Mouse (Mus musculus): Measurements from ENCODE around the gene Pifo.
A peak's percentile ranks its signal among the peaks of the same experiment; 100 is the strongest.
"Not testable (repeated sequence)": the region's sequence is repeated elsewhere in the genome, so short reads cannot be mapped to it uniquely, and the experiment has no call there.

The Pifo gene

GRCm38 (mm10) chr3:106014546-106014945 is at the start of gene Pifo:
Gene Pifo (minus strand): TSS chr3:106014646.
- Histone ChIP-seq H3K36me3 (ENCODE audit: control insufficient read depth, insufficient read depth, low read length, poor library complexity, severe bottlenecking) (0 out of 2 replicates have a peak, but pooled peaks cover 2% of the 10 kb centered on the region), H3K27me3 (ENCODE audit: control insufficient read depth, insufficient read depth, low read length, poor library complexity, severe bottlenecking) (no peaks in the 10 kb centered on the region)
- no peak for DNase-seq (ENCODE audit: low read depth, low spot score)

- H3K36me3 ChIP-seq (ENCODE audit: control insufficient read depth, insufficient read depth, low read length, poor library complexity, severe bottlenecking), result no peaks in the 10 kb centered on the region
- no peak for DNase-seq (ENCODE audit: low read depth, low spot score)
- H3K27me3 ChIP-seq (ENCODE audit: control insufficient read depth, insufficient read depth, low read length, poor library complexity, severe bottlenecking), result no peaks in the 10 kb centered on the region
These were observed 43.5 kb upstream of the Pifo start for GRCm38 (mm10) chr3:106057966-106058365.

- no peak for DNase-seq (ENCODE audit: low read depth, low spot score)
- Histone ChIP-seq H3K27me3 (ENCODE audit: control insufficient read depth, insufficient read depth, low read length, poor library complexity, severe bottlenecking) (no peaks in the 10 kb centered on the region), H3K36me3 (ENCODE audit: control insufficient read depth, insufficient read depth, low read length, poor library complexity, severe bottlenecking) (no peaks in the 10 kb centered on the region)
These were observed 37.5 kb upstream of the Pifo start for GRCm38 (mm10) chr3:106051896-106052295.

DNA sequence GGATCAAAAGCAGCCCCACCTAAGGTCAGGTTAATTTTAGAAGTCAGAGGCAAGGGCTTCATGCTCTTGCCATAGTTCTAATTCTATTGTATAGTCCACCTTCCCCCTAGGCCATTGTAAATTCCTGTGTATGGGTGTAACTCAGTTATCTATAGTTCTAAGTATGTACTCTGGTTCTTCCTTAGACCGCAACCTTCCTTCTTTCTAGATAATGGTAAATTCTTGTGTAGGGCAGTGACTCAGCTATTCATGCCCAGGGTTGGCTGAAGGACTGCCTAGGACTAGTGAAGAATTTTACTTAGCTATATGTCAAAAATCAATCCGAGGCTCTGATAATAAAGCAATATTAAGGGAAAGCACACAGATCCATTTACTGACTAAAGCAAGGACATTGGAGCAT is 25.9 kb upstream of the Pifo start:
- no peak for DNase-seq (ENCODE audit: low read depth, low spot score)
- Histone ChIP-seq H3K27me3 (ENCODE audit: control insufficient read depth, insufficient read depth, low read length, poor library complexity, severe bottlenecking) (no peaks in the 10 kb centered on the region), H3K36me3 (ENCODE audit: control insufficient read depth, insufficient read depth, low read length, poor library complexity, severe bottlenecking) (no peaks in the 10 kb centered on the region)

DNA sequence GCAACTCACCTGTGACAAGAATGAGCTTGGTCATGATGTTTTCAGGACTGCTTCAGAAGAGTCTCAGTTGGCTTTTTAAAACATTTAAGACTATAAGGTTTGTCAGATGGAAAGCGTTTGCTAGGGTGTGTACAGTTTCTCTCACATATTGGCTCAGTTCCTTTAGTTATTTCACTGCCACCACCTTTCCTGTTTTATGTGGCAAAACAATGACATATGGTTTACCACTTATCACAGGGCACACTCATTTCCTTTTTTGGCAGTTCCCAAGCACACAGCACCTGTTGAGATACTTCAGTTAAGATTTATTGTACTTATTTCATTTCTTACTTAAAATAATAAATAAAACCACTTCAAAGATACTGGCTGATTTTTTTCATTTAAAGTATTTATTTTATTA is 18.3 kb upstream of the Pifo start, which contains the start of gene Chil5:
Gene Chil5 (minus strand): TSS at position 34 of the 400 bp plus-strand sequence.
- H3K27me3 ChIP-seq (ENCODE audit: control insufficient read depth, insufficient read depth, low read length, poor library complexity, severe bottlenecking), result no peaks in the 10 kb centered on the region
- no peak for DNase-seq (ENCODE audit: low read depth, low spot score)
- H3K36me3 ChIP-seq (ENCODE audit: control insufficient read depth, insufficient read depth, low read length, poor library complexity, severe bottlenecking), result no peaks in the 10 kb centered on the region

DNA sequence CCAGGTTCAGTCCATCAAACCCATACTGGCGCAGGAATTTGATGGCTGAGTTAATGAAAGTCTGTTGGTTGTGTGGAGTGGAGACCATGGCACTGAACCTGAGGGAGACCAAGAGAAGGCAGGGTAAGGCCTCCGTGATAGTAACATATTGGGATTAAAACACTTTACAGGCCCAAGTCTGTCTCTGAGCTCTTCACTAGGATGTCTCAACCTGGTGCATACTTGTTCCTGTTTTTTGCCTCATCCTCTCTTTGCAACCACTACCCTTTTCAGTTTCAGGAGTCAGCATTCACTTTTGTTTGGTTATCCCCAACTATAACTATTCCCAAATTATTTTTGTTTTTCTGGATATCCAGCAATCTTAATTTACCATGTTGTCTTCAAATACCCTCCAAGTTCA is 9.7 kb upstream of the Pifo start:
- Histone ChIP-seq H3K36me3 (ENCODE audit: control insufficient read depth, insufficient read depth, low read length, poor library complexity, severe bottlenecking) (no peaks in the 10 kb centered on the region), H3K27me3 (ENCODE audit: control insufficient read depth, insufficient read depth, low read length, poor library complexity, severe bottlenecking) (no peaks in the 10 kb centered on the region)
- DNase-seq (ENCODE audit: low read depth, low spot score), result no peak

DNA sequence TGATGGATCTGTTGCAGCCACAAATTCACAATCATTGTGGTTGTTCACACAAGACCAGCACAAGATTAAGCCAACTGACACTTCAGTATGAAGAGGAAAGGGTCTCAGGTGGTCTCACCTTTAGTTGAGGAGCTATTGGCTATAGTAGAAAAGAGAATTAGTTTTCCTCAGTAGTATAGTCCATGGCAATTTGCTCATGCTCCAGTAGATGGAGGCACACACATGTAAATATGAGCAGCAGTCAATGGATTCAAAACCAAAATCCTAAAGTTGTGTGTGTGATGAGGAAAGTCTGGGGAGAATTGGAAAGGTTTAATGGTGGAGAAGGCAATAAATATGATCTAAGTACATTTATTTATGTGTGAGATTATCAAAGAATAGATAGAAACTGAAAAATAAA is 7.4 kb upstream of the Pifo start:
- no peaks in the 10 kb centered on the region for H3K27me3 ChIP-seq (ENCODE audit: control insufficient read depth, insufficient read depth, low read length, poor library complexity, severe bottlenecking)
- 0 out of 2 replicates have a peak, but pooled peaks cover 2% of the 10 kb centered on the region for H3K36me3 ChIP-seq (ENCODE audit: control insufficient read depth, insufficient read depth, low read length, poor library complexity, severe bottlenecking)
- peak; percentile 21 for DNase-seq (ENCODE audit: low read depth, low spot score)

DNA sequence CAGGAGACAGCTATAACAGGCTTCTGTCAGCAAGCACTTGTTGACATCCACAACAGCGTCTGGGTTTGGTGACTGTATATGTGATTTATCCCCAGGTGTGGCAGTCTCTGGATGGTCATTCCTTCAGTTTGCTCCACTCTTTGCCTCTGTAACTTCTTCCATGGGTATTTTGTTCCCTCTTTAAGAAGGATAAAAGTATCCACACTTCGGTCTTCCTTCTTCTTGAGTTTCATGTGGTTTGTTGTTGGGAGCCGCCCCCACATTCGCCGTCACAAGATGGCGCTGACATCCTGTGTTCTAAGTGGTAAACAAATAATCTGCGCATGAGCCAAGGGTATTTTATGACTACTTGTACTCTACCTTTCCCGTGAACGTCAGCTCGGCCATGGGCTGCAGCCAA is 11.1 kb downstream of the Pifo start:
- DNase-seq (ENCODE audit: low read depth, low spot score), result peak; percentile 19
- H3K36me3 ChIP-seq (ENCODE audit: control insufficient read depth, insufficient read depth, low read length, poor library complexity, severe bottlenecking); H3K27me3 ChIP-seq (ENCODE audit: control insufficient read depth, insufficient read depth, low read length, poor library complexity, severe bottlenecking): not testable (repeated sequence)

- DNase-seq (ENCODE audit: low read depth, low spot score), result peak; percentile 88
- Histone ChIP-seq H3K36me3 (ENCODE audit: control insufficient read depth, insufficient read depth, low read length, poor library complexity, severe bottlenecking) (no peaks in the 10 kb centered on the region), H3K27me3 (ENCODE audit: control insufficient read depth, insufficient read depth, low read length, poor library complexity, severe bottlenecking) (no peaks in the 10 kb centered on the region)
These were observed 12.8 kb downstream of the Pifo start for GRCm38 (mm10) chr3:106001416-106002370.

DNA sequence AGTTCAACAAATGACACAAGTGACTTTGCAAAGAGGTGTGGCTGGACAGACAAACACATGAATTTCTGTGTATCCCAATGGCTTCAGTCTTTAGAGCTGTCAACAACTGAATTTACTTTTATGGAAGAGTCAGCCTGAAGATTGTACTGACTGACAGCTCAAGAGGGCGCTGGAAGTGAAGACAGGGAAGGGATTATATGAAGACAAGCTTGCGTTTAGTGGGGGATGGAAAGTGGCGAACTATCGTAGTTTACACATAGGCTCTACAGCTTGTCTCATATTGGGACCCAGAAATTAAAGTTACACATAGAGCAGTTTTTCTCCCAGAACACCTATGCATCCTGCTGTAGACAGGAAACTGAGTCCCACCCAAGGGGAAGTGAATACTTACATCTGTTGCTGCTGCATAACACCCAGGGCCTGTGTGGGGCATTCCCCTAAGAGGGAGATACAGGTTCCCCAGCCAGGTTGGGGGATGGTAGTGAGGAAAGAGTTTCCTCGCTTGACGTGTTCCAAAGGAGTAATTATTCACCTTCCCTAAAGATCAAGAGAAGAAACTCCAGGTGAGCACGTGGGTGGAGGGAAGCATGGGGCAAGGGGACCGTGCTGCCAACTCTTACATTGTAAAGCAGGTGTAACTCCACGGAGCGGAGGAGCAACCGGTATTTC is 13.6 kb downstream of the Pifo start:
- no peaks in the 10 kb centered on the region for H3K36me3 ChIP-seq (ENCODE audit: control insufficient read depth, insufficient read depth, low read length, poor library complexity, severe bottlenecking)
- DNase-seq (ENCODE audit: low read depth, low spot score), result peak; percentile 58
- H3K27me3 ChIP-seq (ENCODE audit: control insufficient read depth, insufficient read depth, low read length, poor library complexity, severe bottlenecking), result no peaks in the 10 kb centered on the region

- peak; percentile 53 for DNase-seq (ENCODE audit: low read depth, low spot score)
- no peaks in the 10 kb centered on the region for H3K36me3 ChIP-seq (ENCODE audit: control insufficient read depth, insufficient read depth, low read length, poor library complexity, severe bottlenecking)
- H3K27me3 ChIP-seq (ENCODE audit: control insufficient read depth, insufficient read depth, low read length, poor library complexity, severe bottlenecking), result no peaks in the 10 kb centered on the region
These were observed 19.7 kb downstream of the Pifo start for GRCm38 (mm10) chr3:105994730-105995129.

GRCm38 (mm10) chr3:105991653-105992283 is 22.7 kb downstream of the Pifo start:
- Histone ChIP-seq H3K36me3 (ENCODE audit: control insufficient read depth, insufficient read depth, low read length, poor library complexity, severe bottlenecking) (no peaks in the 10 kb centered on the region), H3K27me3 (ENCODE audit: control insufficient read depth, insufficient read depth, low read length, poor library complexity, severe bottlenecking) (no peaks in the 10 kb centered on the region)
- DNase-seq (ENCODE audit: low read depth, low spot score), result peak; percentile 79

DNA sequence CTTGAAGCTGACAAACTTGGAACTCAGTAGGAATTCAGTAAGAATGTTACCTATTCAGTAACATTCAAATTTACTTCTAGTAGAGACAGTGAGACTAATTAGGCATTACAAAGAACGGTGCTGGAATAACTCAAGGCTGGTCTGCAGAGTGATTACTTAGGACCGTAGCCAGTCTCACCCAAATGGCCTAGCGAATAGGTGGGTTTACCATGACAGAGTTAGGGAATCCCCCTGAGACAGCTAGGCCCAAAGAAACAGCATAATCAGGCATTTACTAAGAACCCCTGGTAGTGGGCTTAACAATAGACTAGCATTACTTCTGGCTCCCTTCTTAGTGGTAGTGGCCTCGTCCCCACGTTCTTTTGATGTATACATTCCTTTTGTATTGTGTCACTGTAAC is 24.8 kb downstream of the Pifo start:
- not testable (repeated sequence) for DNase-seq (ENCODE audit: low read depth, low spot score); H3K27me3 ChIP-seq (ENCODE audit: control insufficient read depth, insufficient read depth, low read length, poor library complexity, severe bottlenecking); H3K36me3 ChIP-seq (ENCODE audit: control insufficient read depth, insufficient read depth, low read length, poor library complexity, severe bottlenecking)

- DNase-seq (ENCODE audit: low read depth, low spot score), result no peak
- Histone ChIP-seq H3K36me3 (ENCODE audit: control insufficient read depth, insufficient read depth, low read length, poor library complexity, severe bottlenecking) (no peaks in the 10 kb centered on the region), H3K27me3 (ENCODE audit: control insufficient read depth, insufficient read depth, low read length, poor library complexity, severe bottlenecking) (no peaks in the 10 kb centered on the region)
These were observed 40.3 kb downstream of the Pifo start for GRCm38 (mm10) chr3:105974174-105974573.

DNA sequence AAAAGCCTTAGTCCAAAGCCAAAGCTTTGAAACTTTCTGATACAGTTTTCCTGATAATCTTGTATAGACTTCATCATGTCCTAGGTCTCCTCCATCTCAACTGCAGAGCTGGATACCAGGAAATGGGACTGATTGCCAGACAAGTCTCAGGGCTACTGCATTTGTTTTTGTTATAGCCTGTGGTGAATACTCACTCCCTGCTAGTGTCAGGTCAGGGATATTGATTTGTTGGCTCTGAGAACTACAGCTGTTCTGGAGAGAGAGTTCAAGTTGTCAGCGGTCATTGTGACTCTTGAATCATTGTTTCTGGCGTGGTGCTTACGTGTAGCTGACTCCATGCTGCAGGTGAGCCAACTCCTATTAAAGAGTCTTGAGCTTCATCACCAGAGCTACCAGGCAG is 41.0 kb downstream of the Pifo start, which contains the start of gene Ovgp1:
Gene Ovgp1 (plus strand): TSS at position 301 of the 400 bp plus-strand sequence.
- H3K27me3 ChIP-seq (ENCODE audit: control insufficient read depth, insufficient read depth, low read length, poor library complexity, severe bottlenecking), result no peaks in the 10 kb centered on the region
- DNase-seq (ENCODE audit: low read depth, low spot score), result no peak
- no peaks in the 10 kb centered on the region; the same call in 1 of the 2 replicates for H3K36me3 ChIP-seq (ENCODE audit: control insufficient read depth, insufficient read depth, low read length, poor library complexity, severe bottlenecking)

All from splenic B cell, adult 2 months (primary cell).